Mouse (Mus musculus) lung, postnatal 0 days (tissue): Measurements from ENCODE around the gene Ddx11.
A peak's percentile ranks its signal among the peaks of the same experiment; 100 is the strongest.

Experiments used
- CTCF ChIP-seq: IDR thresholded peaks from 2 replicates; pipeline ENCODE4 v1.5.1; 2016; ENCODE audit warnings: antibody characterized with exemption, mild to moderate bottlenecking
- EP300 ChIP-seq: IDR thresholded peaks from 2 replicates; pipeline ENCODE4 v1.6.1; 2016; ENCODE audit warnings: antibody characterized with exemption, mild to moderate bottlenecking, control low read depth

GRCm38 (mm10) chr17:66101380-66102330, 21.7 kb upstream of the Ddx11 start, which contains the start of gene Ndufv2:
- TF ChIP-seq CTCF (peak; percentile 82), EP300 (peak; percentile 71)
